Mouse (Mus musculus) MEL (cell line): ENCODE data around the gene Fanci.

Experiments used
- BHLHE40 ChIP-seq: IDR thresholded peaks from 2 replicates; pipeline ENCODE4 v1.6.1; 2012; ENCODE audit warnings: low read depth, mild to moderate bottlenecking, inconsistent platforms, low read length, improper control_type of control experiment, borderline replicate concordance
- CHD1 ChIP-seq: IDR thresholded peaks from 2 replicates; pipeline ENCODE4 v1.6.1; 2012; ENCODE audit warnings: low read depth, mild to moderate bottlenecking, inconsistent platforms, low read length, improper control_type of control experiment
- CHD2 ChIP-seq: IDR thresholded peaks from 2 replicates; pipeline ENCODE4 v1.6.1; 2011; ENCODE audit warnings: low read length, improper control_type of control experiment
- CTCF ChIP-seq, 3 experiments: IDR thresholded peaks in 2 of 3; conservative IDR thresholded peaks in 1 of 3; 2 replicates each; pipeline ENCODE4 v1.5.1; 2011 to 2012; ENCODE audit warnings: low read length in 3 of 3, low read depth in 2 of 3, mild to moderate bottlenecking in 2 of 3, improper control_type of control experiment in 1 of 3, inconsistent platforms in 1 of 3, mixed read lengths in 1 of 3, moderate library complexity in 1 of 3; ENCODE audit not compliant: control insufficient read depth in 1 of 3, insufficient read depth in 1 of 3, poor library complexity in 1 of 3, severe bottlenecking in 1 of 3
- EP300 ChIP-seq, 2 experiments: IDR thresholded peaks; 2 replicates each; pipeline ENCODE4 v1.6.1; 2011; ENCODE audit warnings: improper control_type of control experiment in 2 of 2, low read length in 2 of 2, low read depth in 1 of 2, mild to moderate bottlenecking in 1 of 2
- HCFC1 ChIP-seq: IDR thresholded peaks from 2 replicates; pipeline ENCODE4 v1.6.1; 2012; ENCODE audit warnings: low read depth, mild to moderate bottlenecking, inconsistent platforms, low read length, improper control_type of control experiment, moderate library complexity
- KAT2A ChIP-seq: conservative IDR thresholded peaks from 2 replicates; pipeline ENCODE4 v1.6.1; 2012; ENCODE audit warnings: low read depth, low read length, improper control_type of control experiment, inconsistent platforms
- MAX ChIP-seq: IDR thresholded peaks from 2 replicates; pipeline ENCODE4 v1.6.1; 2011; ENCODE audit warnings: low read length, improper control_type of control experiment
- MEF2A ChIP-seq: IDR thresholded peaks from 2 replicates; pipeline ENCODE4 v1.6.1; 2014; ENCODE audit warnings: low read depth, mild to moderate bottlenecking, inconsistent platforms, low read length, improper control_type of control experiment; ENCODE audit not compliant: poor library complexity, insufficient replicate concordance, severe bottlenecking; ENCODE audit errors: extremely low read depth
- NRF1 ChIP-seq: IDR thresholded peaks from 2 replicates; pipeline ENCODE4 v1.6.1; 2014; ENCODE audit warnings: low read depth, mild to moderate bottlenecking, inconsistent platforms, low read length, improper control_type of control experiment, moderate library complexity; ENCODE audit not compliant: poor library complexity, insufficient read depth, severe bottlenecking
- RCOR1 ChIP-seq: IDR thresholded peaks from 2 replicates; pipeline ENCODE4 v1.6.1; 2012; ENCODE audit warnings: low read depth, mild to moderate bottlenecking, inconsistent platforms, low read length, improper control_type of control experiment
- SMC3 ChIP-seq: IDR thresholded peaks from 2 replicates; pipeline ENCODE4 v1.6.1; 2011; ENCODE audit warnings: low read depth, low read length, improper control_type of control experiment
- ZMIZ1 ChIP-seq: IDR thresholded peaks from 2 replicates; pipeline ENCODE4 v1.6.1; 2012; ENCODE audit warnings: low read depth, mild to moderate bottlenecking, inconsistent platforms, low read length, improper control_type of control experiment, moderate library complexity
- ZNF384 ChIP-seq: IDR thresholded peaks from 2 replicates; pipeline ENCODE4 v1.6.1; 2012; ENCODE audit warnings: low read depth, mild to moderate bottlenecking, inconsistent platforms, low read length, improper control_type of control experiment

DNA sequence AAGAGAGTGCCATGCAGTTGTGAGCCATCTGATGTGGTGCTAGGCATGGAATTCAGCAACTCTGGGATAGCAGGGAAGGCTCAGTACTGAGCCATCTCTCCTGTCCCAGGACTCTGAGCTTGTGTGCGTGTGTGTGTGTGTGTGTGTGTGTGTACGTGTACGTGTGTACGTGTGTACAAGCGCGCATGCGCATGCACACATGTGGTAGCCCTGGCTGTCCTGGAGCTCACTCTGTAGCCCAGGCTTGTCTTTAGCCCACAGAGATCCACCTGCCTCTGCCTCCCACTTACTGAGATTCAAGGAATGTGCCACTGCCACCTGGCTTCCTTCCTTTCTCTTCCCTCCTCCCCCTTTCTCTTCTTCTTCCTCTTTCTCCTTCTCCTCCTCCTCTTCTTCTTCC is 2.2 kb downstream of the Fanci start:
- no peak for TF ChIP-seq RCOR1
- TF ChIP-seq CHD1: no peak
- TF ChIP-seq CTCF (IDR thresholded peaks at IDR 0.05 in 2 of 3, conservative IDR thresholded peaks at IDR 0.05 in 1 of 3; ENCODE audit: control insufficient read depth in 1 of 3, insufficient read depth in 1 of 3, low read depth in 2 of 3, low read length in 3 of 3, poor library complexity in 1 of 3, severe bottlenecking in 1 of 3): no peak
- no peak for TF ChIP-seq CHD2
- no peak for TF ChIP-seq MEF2A
- no peak for TF ChIP-seq BHLHE40
- no peak for TF ChIP-seq HCFC1
- no peak for TF ChIP-seq EP300 (IDR thresholded peaks at IDR 0.05; ENCODE audit: low read depth in 1 of 2, low read length in 2 of 2)
- TF ChIP-seq NRF1: no peak
- TF ChIP-seq ZNF384: no peak
- TF ChIP-seq KAT2A: no peak
- no peak for TF ChIP-seq MAX
- no peak for TF ChIP-seq SMC3
- no peak for TF ChIP-seq ZMIZ1
